In the genomic region with DNA sequence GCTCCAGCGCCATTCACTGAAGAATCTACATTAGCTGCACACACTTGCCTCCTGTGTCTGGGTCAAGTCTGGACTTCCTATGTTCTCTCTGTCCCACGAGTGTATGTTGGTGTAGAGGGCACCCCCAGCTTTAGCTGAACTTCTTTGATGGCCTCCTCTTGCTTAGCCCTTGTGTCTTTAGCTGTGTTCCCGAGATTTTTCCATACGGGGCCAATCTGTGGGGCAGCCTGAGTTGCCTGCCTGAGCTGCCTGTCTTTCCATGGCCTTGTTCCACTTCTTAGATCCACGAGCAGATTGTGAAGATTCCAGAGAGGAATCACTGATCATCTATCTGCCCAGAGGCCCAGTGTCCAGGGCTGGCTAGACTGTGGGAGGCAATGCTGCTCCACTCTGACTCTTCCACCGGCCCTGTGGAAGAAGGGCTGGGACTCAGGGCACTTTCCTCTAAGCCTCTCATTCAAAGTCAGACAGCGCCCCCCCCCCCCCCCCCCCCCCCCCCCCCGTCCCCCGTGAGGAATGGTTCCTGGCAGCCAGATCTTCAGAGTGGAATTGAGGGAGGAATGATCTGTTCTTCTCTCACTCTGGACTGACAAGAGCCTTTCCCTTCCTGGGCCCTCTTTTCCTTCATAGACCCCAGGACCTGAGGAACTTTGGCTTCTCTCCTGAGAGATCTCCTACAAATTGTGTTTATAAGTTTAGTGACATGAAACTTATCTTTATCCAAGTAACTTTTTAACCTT, we compare ENCODE assay signal across 9 mouse cellular contexts. TPM values are rescaled to one million over a fixed set of nuclear protein-coding genes. Genes with fewer than 3 reads are reported as not detected.
DNase-seq lines count a peak whose midpoint lies in the region; ATAC-seq and TF ChIP-seq lines count a peak whose summit lies in the region.
"Had no signal": no experiment of that assay in that cellular context is flagged by ENCODE, and none has a peak within 500 bp of the region (broad histone marks: within the 10 kb centered on the region; RNA-seq: fewer than 3 reads in every experiment).

No protein-coding gene starts in this region.

- WGBS in hindbrain, embryonic 16.5 days: 35% methylated on average over 6 of the region's 9 CpGs
- WGBS in midbrain, embryonic 12.5 days: 50% methylated on average over 6 of the region's 9 CpGs

- H3K9ac ChIP-seq in hindbrain, embryonic 16.5 days (ENCODE audit: low read depth, low read length): no peak overlapping the region
- H3K9ac ChIP-seq in midbrain, embryonic 12.5 days (replicated peaks): no peak overlapping the region

- no peak for TF ChIP-seq CTCF in brain, embryonic 14.5 days (IDR thresholded peaks at IDR 0.05; ENCODE audit: borderline replicate concordance, extremely low read depth, insufficient read depth, insufficient read length)

- H3K4me3 ChIP-seq in hindbrain, embryonic 16.5 days (ENCODE audit: low read length): no peak overlapping the region
- H3K4me3 ChIP-seq in midbrain, embryonic 12.5 days: no peak overlapping the region

- intact Hi-C loops in heart, postnatal 14 days (cut with DNase I): no loop called here

- no peaks in the 10 kb centered on the region for H3K4me1 ChIP-seq in hindbrain, embryonic 16.5 days (ENCODE audit: control insufficient read depth, insufficient read depth, low read depth, low read length)
- H3K4me1 ChIP-seq in midbrain, embryonic 12.5 days: 0 out of 2 replicates have a peak, but pooled peaks cover 3% of the 10 kb centered on the region

- H3K9me3 ChIP-seq in hindbrain, embryonic 16.5 days (ENCODE audit: control insufficient read depth, low read length): no peaks in the 10 kb centered on the region
- H3K9me3 ChIP-seq in midbrain, embryonic 12.5 days: no peaks in the 10 kb centered on the region

- DNase-seq in heart, adult 11 months: peak; percentile 90
- no peak for DNase-seq in heart, postnatal 14 days
- DNase-seq in brain, embryonic 14.5 days (ENCODE audit: low read depth): peak; percentile 38
- DNase-seq in yolk sac, embryonic 10.5 days (ENCODE audit: low spot score): no peak
- no peak for DNase-seq in cerebellum, adult 11 months
- no peak for DNase-seq in cerebellum, adult 9-10 months
- DNase-seq: right cerebral cortex, adult 18-20 months had no signal

- ATAC-seq in hindbrain, embryonic 16.5 days: no peak
- no peak for ATAC-seq in midbrain, embryonic 12.5 days (ENCODE audit: low FRiP score, low read depth)

- no peak overlapping the region; the same call in 1 of the 2 replicates for H3K4me2 ChIP-seq in hindbrain, embryonic 16.5 days (ENCODE audit: low read length)
- peak overlapping the region; percentile 25; the same call in 1 of the 2 replicates for H3K4me2 ChIP-seq in midbrain, embryonic 12.5 days (replicated peaks)

- H3K27ac ChIP-seq in hindbrain, embryonic 16.5 days (ENCODE audit: low read depth, low read length): peak overlapping the region; percentile 51
- peak overlapping the region; percentile 42; the same call in 1 of the 2 replicates for H3K27ac ChIP-seq in midbrain, embryonic 12.5 days (replicated peaks)

- no peaks in the 10 kb centered on the region for H3K27me3 ChIP-seq in hindbrain, embryonic 16.5 days (replicated peaks; ENCODE audit: control insufficient read depth, insufficient read depth, low read length)
- H3K27me3 ChIP-seq in midbrain, embryonic 12.5 days: no peaks in the 10 kb centered on the region

- no peaks in the 10 kb centered on the region for H3K36me3 ChIP-seq in hindbrain, embryonic 16.5 days (ENCODE audit: control insufficient read depth, insufficient read depth, low read length)
- H3K36me3 ChIP-seq in midbrain, embryonic 12.5 days: no peaks in the 10 kb centered on the region

- no peak for TF ChIP-seq POLR2A in brain, embryonic 14.5 days (IDR thresholded peaks at IDR 0.05; ENCODE audit: borderline replicate concordance, extremely low read depth, insufficient read depth, insufficient read length, poor library complexity, severe bottlenecking)

RNA-seq across cellular contexts. Expression of a gene that starts 12.1 kb away (rescaled TPM):
- not detected for total RNA-seq in heart, postnatal 14 days (2021)
- not detected in 2 replicates for polyA plus RNA-seq in brain, embryonic 14.5 days (2012; rRNA removed)
- not detected in 2 replicates for polyA plus RNA-seq in hindbrain, embryonic 16.5 days (2015; fragmentation: Nextera tagmentation; extraction: Ambion mirVana)
- polyA plus RNA-seq in midbrain, embryonic 12.5 days (2016; fragmentation: Nextera tagmentation; extraction: Ambion mirVana): not detected in 2 replicates

RNA-seq across cellular contexts. Expression of a gene that starts 19.9 kb away (rescaled TPM):
- under 1 TPM; 0.07 to 0.14 TPM for total RNA-seq in heart, postnatal 14 days (2021)
- polyA plus RNA-seq in brain, embryonic 14.5 days (2012; rRNA removed): 151 and 166 TPM in 2 replicates
- 53.3 and 55.0 TPM in 2 replicates for polyA plus RNA-seq in hindbrain, embryonic 16.5 days (2015; fragmentation: Nextera tagmentation; extraction: Ambion mirVana)
- 41.9 and 45.3 TPM in 2 replicates for polyA plus RNA-seq in midbrain, embryonic 12.5 days (2016; fragmentation: Nextera tagmentation; extraction: Ambion mirVana)

RNA-seq across cellular contexts. Expression of a gene that starts 23.3 kb away (rescaled TPM):
- total RNA-seq in heart, postnatal 14 days (2021): 1 to 10 TPM in 1 of 2 experiments, under 1 TPM in 1; 0.34 to 1.1 TPM
- polyA plus RNA-seq in brain, embryonic 14.5 days (2012; rRNA removed): 0.73 and 0.77 TPM in 2 replicates
- polyA plus RNA-seq in hindbrain, embryonic 16.5 days (2015; fragmentation: Nextera tagmentation; extraction: Ambion mirVana): 0.83 and 1.3 TPM in 2 replicates
- 0.29 TPM in 1 of 2 replicates, not detected in the other for polyA plus RNA-seq in midbrain, embryonic 12.5 days (2016; fragmentation: Nextera tagmentation; extraction: Ambion mirVana)

RNA-seq across cellular contexts. Expression of a gene that starts 30.5 kb away (rescaled TPM):
- total RNA-seq in heart, postnatal 14 days (2021): 10 to 100 TPM; 95.6 to 96.3 TPM
- 13.0 and 26.1 TPM in 2 replicates for polyA plus RNA-seq in brain, embryonic 14.5 days (2012; rRNA removed)
- polyA plus RNA-seq in hindbrain, embryonic 16.5 days (2015; fragmentation: Nextera tagmentation; extraction: Ambion mirVana): 41.2 and 43.1 TPM in 2 replicates
- 16.2 and 17.9 TPM in 2 replicates for polyA plus RNA-seq in midbrain, embryonic 12.5 days (2016; fragmentation: Nextera tagmentation; extraction: Ambion mirVana)

RNA-seq across cellular contexts. Expression of a gene that starts 37.0 kb away (rescaled TPM):
- total RNA-seq in heart, postnatal 14 days (2021): under 1 TPM; 0.43 to 0.95 TPM
- 2.5 and 2.9 TPM in 2 replicates for polyA plus RNA-seq in brain, embryonic 14.5 days (2012; rRNA removed)
- polyA plus RNA-seq in hindbrain, embryonic 16.5 days (2015; fragmentation: Nextera tagmentation; extraction: Ambion mirVana): 0.31 and 0.32 TPM in 2 replicates
- 1.6 and 1.8 TPM in 2 replicates for polyA plus RNA-seq in midbrain, embryonic 12.5 days (2016; fragmentation: Nextera tagmentation; extraction: Ambion mirVana)

Comparison
In these comparisons a context has a peak if more than half of its experiments do, and no peak if none do; other contexts are left out.
1. DNase-seq: peak in heart, adult 11 months (single experiment) and brain, embryonic 14.5 days (single experiment); none in heart, postnatal 14 days (0 of 2), yolk sac, embryonic 10.5 days (single experiment), cerebellum, adult 11 months (single experiment) and cerebellum, adult 9-10 months (single experiment).